In genomic region chr12:26444054-26444453, GRCm38 (mm10) we compare ENCODE assay signal across 9 mouse cellular contexts. TPM values are rescaled to one million over a fixed set of nuclear protein-coding genes. Genes with fewer than 3 reads are reported as not detected.
DNase-seq lines count a peak whose midpoint lies in the region; ATAC-seq and TF ChIP-seq lines count a peak whose summit lies in the region.
"Had no signal": no experiment of that assay in that cellular context is flagged by ENCODE, and none has a peak within 500 bp of the region (broad histone marks: within the 10 kb centered on the region; RNA-seq: fewer than 3 reads in every experiment).

No protein-coding gene starts in this region.

- no peaks in the 10 kb centered on the region for H3K4me1 ChIP-seq in hindbrain, embryonic 10.5 days (replicated peaks)
- no peaks in the 10 kb centered on the region for H3K4me1 ChIP-seq in hindbrain, embryonic 16.5 days (ENCODE audit: control insufficient read depth, insufficient read depth, low read depth, low read length)
- H3K4me1 ChIP-seq in stomach, postnatal 0 days (replicated peaks; ENCODE audit: control insufficient read depth, insufficient read depth): no peaks in the 10 kb centered on the region

- no peaks in the 10 kb centered on the region for H3K36me3 ChIP-seq in hindbrain, embryonic 10.5 days
- no peaks in the 10 kb centered on the region for H3K36me3 ChIP-seq in hindbrain, embryonic 16.5 days (ENCODE audit: control insufficient read depth, insufficient read depth, low read length)
- H3K36me3 ChIP-seq in stomach, postnatal 0 days (ENCODE audit: control insufficient read depth, insufficient read depth, low read length): no peaks in the 10 kb centered on the region

- DNase-seq in hindbrain, embryonic 10.5 days (ENCODE audit: low spot score): peak; percentile 57
- DNase-seq in R1 (ENCODE audit: low read depth, low spot score): peak; percentile 60
- peak; percentile 86 to 88 for DNase-seq in cerebellum, postnatal 10 days
- peak; percentile 62 to 84 for DNase-seq in gastrocnemius, postnatal 4 days (ENCODE audit: low spot score in 2 of 2)
- DNase-seq in layer of hippocampus, postnatal 10 days (ENCODE audit: low spot score in 2 of 2): peak; percentile 74 to 84
- peak; percentile 67 for DNase-seq in mesoderm, embryonic 11.5 days (ENCODE audit: low read depth, low spot score)
- peak; percentile 74 for DNase-seq in stomach, postnatal 0 days (ENCODE audit: low spot score)

- no peak overlapping the region for H3K4me2 ChIP-seq in hindbrain, embryonic 16.5 days (ENCODE audit: low read length)
- H3K4me2 ChIP-seq in stomach, postnatal 0 days (replicated peaks; ENCODE audit: low read depth): no peak overlapping the region

- no peak overlapping the region for H3K27ac ChIP-seq in hindbrain, embryonic 10.5 days
- no peak overlapping the region for H3K27ac ChIP-seq in hindbrain, embryonic 16.5 days (ENCODE audit: low read depth, low read length)
- H3K27ac ChIP-seq in stomach, postnatal 0 days (replicated peaks): no peak overlapping the region
- H3K27ac ChIP-seq: macrophage had no signal

- H3K4me3 ChIP-seq in hindbrain, embryonic 10.5 days: no peak overlapping the region
- H3K4me3 ChIP-seq in hindbrain, embryonic 16.5 days (ENCODE audit: low read length): no peak overlapping the region
- H3K4me3 ChIP-seq in stomach, postnatal 0 days (ENCODE audit: low read depth, low read length): no peak overlapping the region

- WGBS in hindbrain, embryonic 10.5 days: under 1% methylated on average over 2 of the region's 2 CpGs
- WGBS in hindbrain, embryonic 16.5 days: 3% methylated on average over 2 of the region's 2 CpGs
- WGBS in stomach, postnatal 0 days: 0% methylated on average over 2 of the region's 2 CpGs

- H3K9me3 ChIP-seq in hindbrain, embryonic 10.5 days: no peaks in the 10 kb centered on the region
- no peaks in the 10 kb centered on the region for H3K9me3 ChIP-seq in hindbrain, embryonic 16.5 days (ENCODE audit: control insufficient read depth, low read length)
- H3K9me3 ChIP-seq in stomach, postnatal 0 days (ENCODE audit: control insufficient read depth, low read length): no peaks in the 10 kb centered on the region

- ATAC-seq in hindbrain, embryonic 16.5 days: no peak
- ATAC-seq in stomach, postnatal 0 days (ENCODE audit: low FRiP score, low TSS enrichment): no peak

- no peak for TF ChIP-seq EP300 in stomach, postnatal 0 days (optimal IDR thresholded peaks at IDR 0.05)

- no peaks in the 10 kb centered on the region for H3K27me3 ChIP-seq in hindbrain, embryonic 10.5 days (ENCODE audit: insufficient read depth, poor library complexity, severe bottlenecking)
- H3K27me3 ChIP-seq in hindbrain, embryonic 16.5 days (replicated peaks; ENCODE audit: control insufficient read depth, insufficient read depth, low read length): no peaks in the 10 kb centered on the region
- no peaks in the 10 kb centered on the region for H3K27me3 ChIP-seq in stomach, postnatal 0 days (ENCODE audit: control insufficient read depth, insufficient read depth, low read length)

- H3K9ac ChIP-seq in hindbrain, embryonic 16.5 days (ENCODE audit: low read depth, low read length): no peak overlapping the region
- no peak overlapping the region for H3K9ac ChIP-seq in stomach, postnatal 0 days (ENCODE audit: low read length)

- TF ChIP-seq CTCF in stomach, postnatal 0 days (IDR thresholded peaks at IDR 0.05; ENCODE audit: low read depth): peak; percentile 81

RNA-seq across cellular contexts. Expression of gene Rsad2, which starts 12.2 kb away (rescaled TPM):
- 0.30 and 0.35 TPM in 2 replicates for polyA plus RNA-seq in hindbrain, embryonic 10.5 days (2016; fragmentation: Nextera tagmentation; extraction: Ambion mirVana)
- 0.34 and 0.88 TPM in 2 replicates for polyA plus RNA-seq in hindbrain, embryonic 16.5 days (2015; fragmentation: Nextera tagmentation; extraction: Ambion mirVana)
- 1 to 10 TPM; 1.8 to 1.9 TPM for total RNA-seq in gastrocnemius, postnatal 4 days (2021)
- total RNA-seq in layer of hippocampus, postnatal 10 days (2021): 1 to 10 TPM in 1 of 2 experiments, under 1 TPM in 1; 0.46 to 1.0 TPM
- 0.89 and 1.2 TPM in 2 replicates for polyA plus RNA-seq in stomach, postnatal 0 days (2015; fragmentation: Nextera tagmentation; extraction: Ambion mirVana)

RNA-seq across cellular contexts. Expression of gene Cmpk2, which starts 24.9 kb away (rescaled TPM):
- 6.2 and 7.4 TPM in 2 replicates for polyA plus RNA-seq in hindbrain, embryonic 10.5 days (2016; fragmentation: Nextera tagmentation; extraction: Ambion mirVana)
- polyA plus RNA-seq in hindbrain, embryonic 16.5 days (2015; fragmentation: Nextera tagmentation; extraction: Ambion mirVana): 23.6 and 23.9 TPM in 2 replicates
- total RNA-seq in gastrocnemius, postnatal 4 days (2021): 1 to 10 TPM; 4.8 to 5.8 TPM
- total RNA-seq in layer of hippocampus, postnatal 10 days (2021): 10 to 100 TPM; 19.9 to 21.6 TPM
- 2.9 and 4.3 TPM in 2 replicates for polyA plus RNA-seq in stomach, postnatal 0 days (2015; fragmentation: Nextera tagmentation; extraction: Ambion mirVana)

RNA-seq across cellular contexts. Expression of gene Rnf144a, which starts 29.0 kb away (rescaled TPM):
- 34.3 and 38.4 TPM in 2 replicates for polyA plus RNA-seq in hindbrain, embryonic 10.5 days (2016; fragmentation: Nextera tagmentation; extraction: Ambion mirVana)
- 21.6 and 26.4 TPM in 2 replicates for polyA plus RNA-seq in hindbrain, embryonic 16.5 days (2015; fragmentation: Nextera tagmentation; extraction: Ambion mirVana)
- 10 to 100 TPM; 47.7 to 48.2 TPM for total RNA-seq in gastrocnemius, postnatal 4 days (2021)
- 10 to 100 TPM; 35.1 to 39.0 TPM for total RNA-seq in layer of hippocampus, postnatal 10 days (2021)
- 5.0 and 5.9 TPM in 2 replicates for polyA plus RNA-seq in stomach, postnatal 0 days (2015; fragmentation: Nextera tagmentation; extraction: Ambion mirVana)
